Mouse (Mus musculus): ENCODE results near the gene Rps8.

GRCm38 (mm10) chr4:117146176-117146575 is 9.9 kb downstream of the Rps8 start:
- peak; percentile 70 for TF ChIP-seq CTCF (IDR thresholded peaks at IDR 0.05; ENCODE audit: control insufficient read depth, insufficient read depth, insufficient read length)
- no peak for TF ChIP-seq MAX (IDR thresholded peaks at IDR 0.05)
- no peak for TF ChIP-seq USF1 (IDR thresholded peaks at IDR 0.05; ENCODE audit: low read depth)
- TF ChIP-seq MYOD1 (IDR thresholded peaks at IDR 0.05; ENCODE audit: control insufficient read depth, insufficient read length, low read depth): no peak
- TF ChIP-seq MYOG (IDR thresholded peaks at IDR 0.05; ENCODE audit: control insufficient read depth, extremely low read depth, insufficient read length): no peak
- no peak for TF ChIP-seq CEBPB (IDR thresholded peaks at IDR 0.05; ENCODE audit: low read depth)
- TF ChIP-seq FOSL1 (IDR thresholded peaks at IDR 0.05; ENCODE audit: insufficient read depth, low read length, poor library complexity, severe bottlenecking): no peak

All from C2C12 (cell line).